Mouse (Mus musculus) cerebellum, postnatal 14 days (tissue): ENCODE data around the gene Gatb.
A peak's percentile ranks its signal among the peaks of the same experiment; 100 is the strongest.
"Not testable (repeated sequence)": the region's sequence is repeated elsewhere in the genome, so short reads cannot be mapped to it uniquely, and the experiment has no call there.

Experiments
- DNase-seq, 2 experiments: peaks; one replicate each; pipeline ENCODE4 v3.0.0; 2021; ENCODE audit warnings: mixed read lengths in 2 of 2

Gatb gene

DNA sequence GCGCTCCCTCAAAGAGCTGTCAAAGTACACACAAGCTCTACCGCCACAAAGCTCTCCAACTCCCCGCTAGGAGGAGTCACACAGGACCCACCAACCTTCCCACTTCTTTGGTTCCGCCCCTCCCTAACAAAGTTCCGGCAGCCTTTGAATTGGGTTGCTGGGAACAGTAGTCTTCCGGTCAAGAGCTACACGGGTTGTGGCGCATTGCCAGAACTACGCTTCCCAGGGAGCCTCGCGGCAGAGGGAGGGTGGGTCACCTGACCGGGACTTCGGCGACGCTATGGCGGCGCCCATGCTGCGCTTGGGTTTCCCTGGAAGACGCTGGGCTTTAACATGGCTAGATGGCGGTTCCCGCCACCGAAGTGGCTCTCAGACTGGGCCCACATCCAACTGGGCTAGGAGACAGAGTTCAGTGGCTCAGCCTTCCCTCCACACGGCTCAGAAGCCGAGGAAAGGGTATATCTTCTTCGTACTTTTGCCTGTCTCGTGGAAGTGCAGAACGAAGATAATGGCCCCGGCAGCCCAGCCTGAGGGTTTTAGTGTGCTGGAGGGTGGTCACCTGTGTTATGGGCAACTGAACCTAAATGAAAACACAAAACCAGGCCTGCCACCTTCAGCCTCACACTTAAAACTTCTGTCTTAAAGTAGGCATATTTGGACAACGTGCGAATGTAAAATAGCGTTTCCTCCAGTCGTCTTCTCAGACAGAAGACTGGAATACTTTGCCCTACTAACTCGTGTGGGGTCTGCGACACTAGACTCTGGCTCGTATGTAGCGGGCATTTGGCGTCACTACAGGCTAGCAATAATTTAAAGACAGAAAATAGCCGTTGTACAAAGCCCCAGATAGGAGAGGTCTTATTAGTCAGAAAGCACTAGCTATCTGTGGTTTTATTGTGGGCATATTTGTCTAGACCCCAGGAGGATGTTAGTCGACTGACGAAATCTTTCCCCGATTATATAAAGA lies at the start of gene Gatb:
Gene Gatb, plus strand, starts transcription at position 256 of the 967 bp plus-strand sequence.
- peak; percentile 100 for DNase-seq

DNA sequence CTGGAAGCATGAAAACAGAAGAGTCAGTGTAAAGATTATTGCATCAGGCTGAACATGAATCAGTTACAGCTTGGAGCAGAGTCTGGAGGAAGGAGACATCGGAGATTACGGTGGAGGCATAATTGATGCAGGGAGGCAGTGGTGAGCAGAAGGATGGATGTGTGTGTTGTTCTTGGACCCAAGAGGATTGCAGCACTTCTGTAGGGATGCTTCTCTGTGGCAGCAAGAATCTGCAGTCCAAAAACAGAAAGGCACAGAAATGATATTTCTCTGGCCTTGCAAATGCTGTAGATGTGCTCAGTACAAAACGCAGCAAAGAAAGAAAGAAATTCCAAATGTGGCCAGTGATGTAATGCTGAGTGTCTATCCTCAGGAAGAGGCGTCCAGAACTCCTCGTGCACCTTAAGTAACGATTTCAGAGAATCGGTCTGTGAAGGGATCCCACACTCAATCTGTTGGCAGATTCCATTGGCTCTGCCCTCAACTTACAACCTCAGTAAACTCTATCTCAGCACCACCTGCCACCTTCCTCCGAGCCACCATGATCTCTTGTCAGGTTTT lies 43.2 kb upstream of the Gatb start:
- DNase-seq = no peak

DNA sequence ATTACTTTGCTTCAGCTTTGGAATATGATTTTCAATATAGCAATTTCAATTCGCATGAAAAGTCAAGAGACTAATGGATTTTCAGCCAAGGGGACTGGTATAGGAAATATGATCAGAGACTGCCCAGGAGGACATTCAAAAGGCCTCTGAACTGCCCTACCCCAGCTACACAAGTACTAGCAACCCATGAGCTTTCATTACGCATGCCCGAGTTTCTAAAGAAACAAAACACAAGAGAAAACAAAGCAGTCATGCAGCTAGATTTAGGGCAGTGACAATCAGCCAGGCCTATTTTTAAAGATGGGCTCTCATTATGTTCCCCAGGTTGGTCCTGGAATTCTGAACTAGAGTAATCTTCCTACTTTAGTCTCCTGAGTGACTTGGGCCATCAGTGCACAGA lies 41.5 kb upstream of the Gatb start:
- DNase-seq = no peak

DNA sequence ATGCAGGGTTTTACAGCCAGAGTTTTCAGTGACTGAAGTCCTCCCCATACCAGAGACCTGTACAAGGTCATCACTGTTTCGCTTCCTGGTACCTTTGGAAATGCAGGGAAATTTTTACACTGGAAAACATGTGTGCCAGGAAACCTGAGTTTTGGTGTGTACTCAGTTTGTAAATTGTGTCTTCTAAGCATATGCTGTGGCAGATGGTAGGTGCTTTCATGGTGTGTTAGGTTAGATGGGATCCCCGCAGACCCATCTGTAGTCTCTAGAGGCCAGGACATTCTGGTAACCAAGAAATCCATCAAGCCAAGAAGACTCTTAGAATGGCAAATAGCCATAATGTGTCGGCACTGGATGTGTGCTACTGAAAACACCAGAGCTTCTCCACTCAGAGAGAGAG lies 38.9 kb upstream of the Gatb start:
- DNase-seq = peak in 1 of 2 experiments; percentile 59

DNA sequence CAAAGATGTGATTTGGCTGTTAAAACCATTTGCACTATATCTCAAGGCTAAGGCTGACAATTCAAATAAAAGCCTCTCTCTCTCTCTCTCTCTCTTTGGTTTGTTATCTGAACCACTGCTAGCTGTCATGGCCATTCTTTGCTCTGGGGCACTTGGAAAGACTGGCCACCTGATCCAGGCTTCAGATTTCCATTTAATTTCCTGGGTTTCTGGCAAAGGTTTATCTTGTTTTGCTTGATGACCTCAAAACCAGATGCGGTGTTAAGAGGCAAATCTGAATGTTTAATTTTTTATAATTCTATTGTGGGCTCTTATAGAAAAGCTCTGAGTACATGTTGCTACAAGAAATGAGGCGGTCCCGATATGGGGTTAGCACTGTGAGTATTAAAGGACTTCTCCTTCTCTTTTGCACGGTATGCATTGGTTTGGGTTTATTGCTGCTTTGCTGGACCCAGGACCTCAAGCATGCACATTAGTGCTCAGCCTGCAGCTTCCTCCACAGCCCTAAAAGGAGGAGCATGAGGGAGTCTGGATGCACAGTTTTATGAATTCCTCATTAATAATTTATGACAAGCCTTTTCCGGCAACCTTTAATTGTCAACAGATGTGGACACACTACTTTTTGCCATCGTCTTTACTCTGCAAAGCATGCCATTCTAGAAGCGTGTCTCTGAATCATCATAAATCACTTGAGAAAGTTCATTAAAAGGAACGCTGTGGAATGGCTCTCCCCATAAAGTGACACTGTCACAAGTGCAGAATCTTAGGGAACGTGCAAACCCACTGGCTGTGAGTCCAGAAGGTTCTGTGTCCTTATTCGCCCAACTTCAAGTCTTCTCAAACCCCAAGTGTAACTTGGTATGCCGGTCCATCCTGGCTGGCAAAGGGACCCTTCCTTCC lies 38.0 kb upstream of the Gatb start:
- DNase-seq = no peak

DNA sequence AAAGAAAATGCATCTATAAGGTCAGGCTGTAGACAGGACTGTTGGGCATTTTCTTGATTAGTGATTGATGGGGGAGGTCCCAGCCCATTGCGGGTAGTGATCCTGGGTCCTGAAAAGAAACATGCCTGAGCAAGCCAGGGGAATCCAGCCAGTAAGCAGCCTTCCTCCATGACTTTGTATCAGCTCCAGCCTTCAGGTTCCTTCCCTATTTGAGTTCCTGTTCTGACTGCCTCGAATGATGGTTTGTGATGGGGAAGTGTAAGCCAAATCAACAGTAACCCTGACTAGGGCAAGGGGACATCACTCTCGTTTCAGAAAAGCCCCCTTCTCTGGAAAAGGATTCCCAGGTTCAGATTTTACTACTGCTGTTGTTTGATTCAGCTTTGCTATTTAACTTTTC lies 31.2 kb upstream of the Gatb start:
- no peak for DNase-seq

DNA sequence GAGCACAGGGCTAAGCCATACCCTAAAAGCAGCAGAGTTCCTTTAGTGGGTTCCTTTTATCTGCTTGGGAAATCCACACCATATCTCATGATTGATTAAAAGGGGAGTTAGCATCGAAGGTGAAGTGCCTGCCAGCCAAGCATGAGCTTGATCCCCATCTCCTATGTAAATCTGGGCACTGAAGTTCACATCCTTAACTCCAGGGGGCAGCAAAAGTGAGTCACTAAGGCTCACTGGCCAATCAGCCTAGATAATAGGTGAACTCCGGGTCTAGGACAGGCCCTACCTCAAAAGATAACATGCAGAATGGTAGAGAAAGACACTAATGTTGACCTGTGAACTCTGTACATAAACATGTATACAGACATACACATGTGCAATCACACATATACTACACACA lies 30.3 kb upstream of the Gatb start:
- peak in 1 of 2 experiments; percentile 33 for DNase-seq

DNA sequence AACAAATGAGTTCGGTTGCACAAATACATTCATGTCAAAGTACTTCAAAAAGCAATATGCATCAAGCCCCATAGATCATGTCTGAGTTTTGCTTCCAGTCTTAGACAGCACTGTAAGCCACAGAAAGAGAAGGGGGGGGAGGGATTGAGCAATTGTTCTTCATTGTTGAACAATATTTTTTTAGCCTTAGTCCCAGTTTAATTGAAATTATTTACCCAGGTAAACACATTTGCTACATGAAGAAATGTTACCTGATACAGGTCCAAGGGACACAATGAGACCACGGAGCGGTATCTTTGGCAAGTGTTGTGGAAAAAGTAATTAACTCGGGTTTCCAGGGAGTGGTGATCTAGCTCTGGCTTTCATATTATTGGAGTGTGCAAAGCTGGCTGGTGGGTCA lies 23.6 kb upstream of the Gatb start:
- no peak for DNase-seq

DNA sequence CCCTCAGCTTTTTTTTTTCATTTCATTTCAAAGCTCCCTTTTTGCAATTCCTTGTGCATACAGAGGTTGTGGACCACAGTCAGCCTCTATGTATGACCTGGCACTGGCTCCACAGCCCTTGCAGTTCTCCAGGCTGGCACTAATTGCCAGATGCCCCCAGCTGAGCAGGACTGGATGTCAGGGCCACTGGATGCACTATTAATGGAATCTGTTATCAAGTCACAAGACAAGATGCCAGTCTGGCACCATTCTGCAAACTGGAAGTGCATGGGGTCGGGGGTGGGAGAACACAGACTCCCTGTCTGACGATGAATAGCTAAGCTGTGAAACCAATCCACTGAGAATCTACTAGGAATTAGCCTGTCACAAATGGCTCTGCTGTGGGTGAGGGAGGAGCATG lies 22.6 kb upstream of the Gatb start:
- peak in 1 of 2 experiments; percentile 29 for DNase-seq

DNA sequence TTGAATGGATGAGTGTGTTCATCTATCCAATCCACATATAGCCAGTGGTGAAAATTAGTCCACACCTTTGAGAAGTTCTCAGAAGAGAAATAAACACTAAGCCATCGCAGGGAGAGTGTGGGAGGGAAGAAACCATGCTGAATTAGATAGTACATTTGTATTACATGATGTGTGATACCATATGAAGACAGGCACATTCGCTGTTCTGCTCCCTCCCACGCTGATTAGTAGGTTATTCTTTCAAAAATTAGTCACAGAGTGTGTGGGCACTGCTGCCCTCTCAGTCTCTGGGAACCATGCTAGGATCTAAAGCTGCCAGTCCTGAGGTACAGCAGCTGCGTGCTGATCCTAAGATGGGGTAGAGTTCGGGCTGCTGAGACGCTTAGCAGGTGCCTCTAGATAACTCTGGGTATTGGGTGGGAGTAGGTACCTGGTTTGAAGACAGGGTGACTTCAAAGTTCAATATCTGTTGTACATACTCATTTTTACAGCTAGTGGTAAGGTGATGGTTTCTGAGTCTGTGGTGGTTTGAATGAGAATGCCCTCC lies 20.1 kb upstream of the Gatb start:
- no peak for DNase-seq

DNA sequence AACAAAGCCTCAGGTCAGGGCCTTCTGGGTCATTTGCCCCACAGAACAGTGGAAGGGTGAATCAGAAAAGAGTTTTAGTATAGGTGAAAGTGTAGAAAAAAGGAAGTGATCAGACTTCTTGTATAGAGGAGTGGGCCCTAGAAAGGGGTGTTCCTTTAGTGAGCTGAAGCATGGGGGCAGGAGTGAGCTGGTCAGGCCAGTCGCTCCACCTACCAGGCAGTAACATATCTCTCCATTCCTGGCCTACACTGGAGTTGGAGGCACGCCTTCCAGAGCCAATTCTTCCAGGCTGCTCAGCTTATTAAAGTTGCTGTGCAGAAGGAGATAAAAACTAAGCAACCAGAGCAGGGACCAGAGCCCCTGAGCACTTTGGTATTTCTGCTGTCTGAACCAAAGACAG lies 9.3 kb upstream of the Gatb start:
- DNase-seq = no peak

DNA sequence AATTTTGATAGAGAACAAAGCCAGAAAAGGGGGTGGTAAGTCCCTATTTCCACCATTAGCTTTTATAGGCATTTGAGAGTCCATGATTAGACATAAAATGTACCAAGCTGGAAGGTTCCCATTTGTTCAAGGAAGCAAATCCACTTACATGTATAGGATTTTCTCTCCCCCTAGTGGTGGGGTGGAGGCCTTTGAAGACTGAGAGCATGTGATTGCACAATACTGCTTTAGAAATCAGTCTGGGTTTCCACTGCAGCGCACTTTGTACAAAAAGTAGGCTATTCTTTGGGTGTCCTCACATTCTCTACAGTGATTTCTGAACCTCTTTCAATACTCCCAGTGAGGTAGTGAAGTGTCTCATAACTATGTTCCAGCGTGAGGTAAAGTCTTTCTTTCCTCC lies 2.6 kb upstream of the Gatb start:
- peak; percentile 78 to 79 for DNase-seq

DNA sequence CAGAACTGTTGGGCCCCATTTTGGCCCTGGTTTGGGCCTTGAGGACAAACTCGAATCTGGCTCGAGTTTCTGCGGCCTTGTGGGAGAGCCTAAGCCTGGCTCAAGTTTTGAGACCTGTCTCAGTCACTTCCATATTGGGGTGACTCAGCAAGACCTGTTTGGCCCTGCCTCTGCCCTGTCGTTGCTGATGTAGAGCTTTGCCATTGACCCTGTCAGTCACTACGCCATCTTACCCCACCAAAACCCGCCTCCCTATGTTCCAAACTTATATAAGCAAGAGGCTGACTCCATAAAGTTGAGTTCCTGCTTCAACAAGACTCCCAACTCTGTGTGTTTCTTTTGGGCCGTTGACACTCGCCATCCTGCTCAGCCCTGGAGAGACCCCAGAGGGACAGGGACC lies 1.4 kb upstream of the Gatb start:
- DNase-seq = not testable (repeated sequence)

DNA sequence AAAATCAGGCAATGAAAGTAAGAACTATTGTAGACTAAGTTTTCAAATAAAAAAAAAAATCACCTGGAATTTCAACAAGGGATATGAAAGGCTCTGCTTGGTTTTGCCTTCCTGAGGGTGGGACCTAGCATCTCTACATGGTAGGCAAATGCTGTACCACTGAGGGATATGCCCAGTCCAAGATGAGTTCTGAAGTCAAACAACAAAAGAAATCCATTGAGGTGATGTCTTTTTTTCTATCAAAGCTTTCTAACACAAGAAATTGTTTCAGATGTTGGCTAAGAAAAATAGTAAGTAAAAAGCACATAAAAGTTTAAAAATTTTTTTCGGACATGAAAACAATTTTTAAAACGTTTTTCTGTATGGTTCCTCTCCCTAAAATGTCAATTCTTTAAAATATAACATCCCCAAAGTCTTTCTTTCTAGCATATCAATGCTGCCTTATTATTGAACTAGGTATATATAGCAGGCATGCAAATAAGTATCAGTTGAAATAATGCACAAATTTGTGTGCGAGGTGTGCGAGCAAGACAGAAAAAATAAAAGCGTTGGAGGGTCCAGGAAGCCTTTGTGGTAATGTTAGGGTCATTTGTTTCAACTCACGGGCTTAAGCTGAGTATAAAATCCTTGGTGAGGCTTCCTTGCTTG lies 579 bp upstream of the Gatb start:
- DNase-seq = no peak

DNA sequence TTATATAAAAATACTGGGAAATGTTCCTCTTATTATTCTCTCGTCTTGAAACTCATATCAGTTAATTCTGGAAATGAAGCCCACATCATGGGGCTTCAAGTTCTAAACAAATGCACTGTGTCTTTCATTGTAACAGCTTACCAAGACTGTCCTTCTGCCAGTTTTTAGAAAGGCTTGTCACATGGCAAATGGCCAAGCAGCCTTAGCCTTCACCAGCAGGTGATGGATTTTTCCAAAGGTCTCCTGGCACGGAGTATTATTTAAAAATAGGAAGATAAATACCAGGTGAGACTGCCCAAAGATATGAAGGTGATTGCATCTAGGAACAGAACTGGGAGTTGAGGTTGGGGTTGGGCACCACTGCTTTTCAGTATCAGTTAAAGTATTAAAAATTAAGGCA lies 8.8 kb downstream of the Gatb start:
- DNase-seq = peak; percentile 65 to 70

DNA sequence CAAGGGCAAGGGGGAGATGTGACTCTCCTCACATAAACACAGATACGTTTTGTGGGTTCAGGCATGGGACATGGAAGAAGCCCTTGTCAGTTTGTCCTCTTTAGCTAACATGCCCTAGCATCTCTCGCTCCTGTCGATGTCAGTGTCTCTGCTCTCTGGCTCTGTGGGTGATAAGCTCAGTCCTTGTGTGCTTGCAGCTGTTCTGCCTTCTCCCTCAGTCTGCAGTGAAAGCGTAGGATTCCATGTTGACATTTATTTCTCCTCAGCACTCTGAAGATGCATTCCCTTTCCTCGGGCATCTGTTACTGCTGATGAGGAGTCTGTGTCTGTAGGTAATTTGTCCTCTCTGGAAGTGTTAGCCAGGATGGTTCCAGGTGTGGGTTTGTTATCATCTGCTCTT lies 9.3 kb downstream of the Gatb start:
- no peak for DNase-seq

DNA sequence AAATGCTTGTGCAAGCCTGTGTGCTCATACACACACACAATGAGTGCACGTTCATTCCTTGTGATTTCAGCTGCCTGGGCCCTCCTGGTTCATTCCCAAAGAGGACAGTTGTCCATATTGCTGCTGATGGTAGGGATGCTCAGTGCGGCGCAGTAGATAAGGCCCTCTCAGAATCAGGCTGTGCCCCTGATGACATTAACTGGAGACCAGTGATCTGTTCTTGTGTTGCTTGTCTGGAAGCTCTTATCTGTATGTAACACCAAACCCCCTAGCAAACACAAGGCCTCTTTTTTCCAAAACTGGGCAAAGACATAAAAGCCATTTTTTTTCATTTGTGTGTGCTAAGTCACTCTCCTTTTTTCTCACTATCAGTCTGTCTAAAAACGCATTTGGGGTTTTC lies 11.0 kb downstream of the Gatb start:
- no peak for DNase-seq

DNA sequence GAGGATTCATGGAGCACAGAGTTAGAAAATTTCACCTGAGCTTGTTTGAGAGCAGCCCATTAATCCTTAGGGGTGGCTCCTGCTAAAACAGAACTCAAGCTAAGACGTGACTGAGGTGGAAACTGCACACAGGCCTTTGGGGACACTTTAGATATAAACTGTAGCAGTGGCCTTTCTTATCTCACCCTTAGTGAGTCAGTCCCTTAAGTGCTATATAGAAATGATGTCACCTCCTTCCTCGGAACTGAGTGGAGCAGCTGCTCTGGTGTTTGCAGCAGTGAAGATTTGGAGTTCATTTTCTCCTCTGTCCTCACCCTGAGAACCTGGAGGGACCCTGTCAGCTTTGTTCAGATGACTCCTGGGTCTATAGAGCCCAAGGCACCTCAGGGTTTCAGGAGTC lies 14.8 kb downstream of the Gatb start:
- no peak for DNase-seq

DNA sequence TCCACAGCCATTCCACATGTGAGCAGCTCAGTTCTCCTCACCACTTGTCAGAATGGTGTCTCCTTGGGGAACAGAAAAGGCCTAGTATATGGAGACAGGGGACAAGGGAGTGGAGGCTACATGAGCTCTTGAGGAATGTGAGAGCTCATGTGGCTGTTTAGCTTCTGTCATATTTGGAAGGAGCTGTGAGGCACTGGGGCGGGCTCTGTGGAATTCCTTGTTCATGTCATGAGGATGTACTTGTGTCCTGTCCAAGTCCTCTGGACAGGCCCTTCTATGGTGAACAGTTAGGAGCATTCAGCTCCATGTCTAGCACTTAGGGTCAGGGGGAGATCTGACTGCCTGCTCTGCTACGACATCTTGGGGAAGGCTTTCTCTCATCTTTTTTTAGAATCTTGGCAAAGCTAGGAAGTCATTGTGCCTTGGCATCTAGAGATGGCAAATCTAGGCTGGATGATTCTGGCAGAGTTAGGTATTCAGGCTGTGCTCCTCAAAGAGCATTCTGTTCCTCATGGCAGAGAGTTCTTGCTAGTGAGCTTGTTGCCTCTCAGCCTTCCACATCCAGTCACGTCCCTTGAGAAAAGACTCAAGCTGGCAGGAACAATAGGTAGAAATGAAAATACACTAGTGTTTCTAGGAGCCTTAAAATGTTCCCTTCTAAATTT lies 16.3 kb downstream of the Gatb start:
- DNase-seq = peak; percentile 17 to 54

DNA sequence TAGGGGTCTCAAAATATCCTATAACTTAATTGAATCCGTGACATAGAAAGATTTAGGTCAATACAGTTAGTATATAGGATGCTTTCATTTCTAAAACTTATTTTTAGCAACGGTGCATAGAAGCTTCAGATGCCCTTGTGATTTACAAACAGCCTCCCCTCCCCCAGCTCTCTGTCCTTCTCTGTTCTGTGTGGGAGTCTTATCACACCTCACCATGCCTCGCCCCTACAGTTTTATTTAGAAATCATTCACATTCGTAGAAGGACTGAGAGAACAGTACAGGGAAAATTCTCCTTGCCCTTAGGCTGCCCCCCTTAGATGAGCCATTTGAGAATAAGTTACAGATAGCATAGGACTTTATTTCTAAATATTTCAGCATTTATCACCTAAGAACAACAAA lies 18.1 kb downstream of the Gatb start:
- no peak for DNase-seq

DNA sequence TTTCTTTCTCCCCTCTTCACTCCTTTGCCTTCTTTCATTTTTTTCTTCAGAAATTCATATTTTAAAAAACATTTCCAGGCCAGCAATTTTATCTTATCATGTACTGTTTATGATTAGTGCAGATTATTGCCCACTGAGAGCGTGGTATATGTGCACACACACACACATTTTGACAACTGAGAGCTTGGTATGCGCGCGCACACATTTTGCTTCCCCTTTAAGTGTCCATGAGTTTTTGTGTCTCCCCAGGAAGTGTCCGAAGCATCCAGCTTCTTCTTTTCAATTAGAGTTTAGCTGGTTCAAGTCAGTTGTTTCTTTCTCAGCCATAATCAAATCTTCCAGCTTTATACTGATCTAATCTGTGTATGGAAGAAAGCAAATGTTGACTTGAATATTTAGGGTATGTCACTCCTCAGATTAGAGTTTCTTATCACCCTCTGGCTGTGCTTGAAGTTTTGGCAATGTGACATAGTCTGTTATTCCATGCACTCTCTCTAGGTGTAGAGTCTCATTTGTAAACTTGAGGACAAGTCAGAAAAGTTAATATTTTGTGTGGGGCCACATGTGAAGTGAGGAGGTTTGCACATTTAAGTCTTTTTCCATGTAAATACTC lies 18.8 kb downstream of the Gatb start:
- no peak for DNase-seq

DNA sequence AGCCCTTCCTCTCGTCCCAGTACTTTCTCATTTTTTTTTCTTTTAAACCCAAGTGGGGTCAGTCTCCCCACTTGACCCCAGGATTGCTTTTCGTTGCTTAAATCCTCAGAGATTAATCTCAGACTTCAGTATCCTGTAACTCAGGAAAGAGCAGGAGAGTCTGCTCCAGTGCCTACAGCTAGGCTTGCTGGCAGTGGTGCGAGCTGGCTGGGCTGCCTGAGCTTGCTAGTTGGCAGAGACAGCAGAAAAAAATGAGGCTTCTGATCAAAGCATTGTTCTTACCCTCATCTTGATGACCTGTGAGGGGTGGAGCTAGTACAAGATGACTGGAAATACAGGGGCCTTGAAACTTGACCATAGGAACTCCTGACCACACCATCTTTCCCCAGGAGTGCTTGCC lies 20.5 kb downstream of the Gatb start:
- DNase-seq = peak; percentile 42 to 60
